Mouse (Mus musculus): ENCODE measurements at regions not wholly inside any gene's neighbourhood (a gene's known extent, or its start where the extent isn't known, plus 50 kb on each side); places are given as distances from the start of the nearest gene placed in this dataset.

GRCm38 (mm10) chr14:15273107-15273506 is 165.7 kb downstream of the Lrrc3b start:
- 37% methylated on average over 1 of the region's 1 CpGs for WGBS
- Histone ChIP-seq H3K9ac (ENCODE audit: low read length) (no peak overlapping the region), H3K9me3 (ENCODE audit: control insufficient read depth, low read length) (no peaks in the 10 kb centered on the region), H3K36me3 (ENCODE audit: control insufficient read depth, insufficient read depth, low read length) (no peaks in the 10 kb centered on the region), H3K4me2 (replicated peaks; ENCODE audit: low read depth) (no peak overlapping the region), H3K4me3 (ENCODE audit: low read depth, low read length) (no peak overlapping the region), H3K27me3 (ENCODE audit: control insufficient read depth, insufficient read depth, low read length) (no peaks in the 10 kb centered on the region), H3K4me1 (replicated peaks; ENCODE audit: control insufficient read depth, insufficient read depth) (no peaks in the 10 kb centered on the region), H3K27ac (replicated peaks) (no peak overlapping the region)
- TF ChIP-seq EP300 (optimal IDR thresholded peaks at IDR 0.05) (no peak), CTCF (IDR thresholded peaks at IDR 0.05; ENCODE audit: low read depth) (no peak)
- no peak for DNase-seq (ENCODE audit: low spot score)
- ATAC-seq (ENCODE audit: low FRiP score, low TSS enrichment) = no peak

GRCm38 (mm10) chr14:15272364-15272763 is 166.4 kb downstream of the Lrrc3b start:
- ATAC-seq (ENCODE audit: low FRiP score, low TSS enrichment) (no peak), DNase-seq (ENCODE audit: low spot score) (no peak)
- H3K4me1 ChIP-seq (replicated peaks; ENCODE audit: control insufficient read depth, insufficient read depth) = no peaks in the 10 kb centered on the region
- H3K9me3 ChIP-seq (ENCODE audit: control insufficient read depth, low read length) = no peaks in the 10 kb centered on the region
- no peak overlapping the region for H3K4me2 ChIP-seq (replicated peaks; ENCODE audit: low read depth)
- H3K4me3 ChIP-seq (ENCODE audit: low read depth, low read length) = no peak overlapping the region
- WGBS = 86% methylated on average over 1 of the region's 1 CpGs
- no peak overlapping the region for H3K27ac ChIP-seq (replicated peaks)
- TF ChIP-seq EP300 (optimal IDR thresholded peaks at IDR 0.05) = no peak
- no peak for TF ChIP-seq CTCF (IDR thresholded peaks at IDR 0.05; ENCODE audit: low read depth)
- H3K9ac ChIP-seq (ENCODE audit: low read length) = no peak overlapping the region
- H3K27me3 ChIP-seq (ENCODE audit: control insufficient read depth, insufficient read depth, low read length) = no peaks in the 10 kb centered on the region
- no peaks in the 10 kb centered on the region for H3K36me3 ChIP-seq (ENCODE audit: control insufficient read depth, insufficient read depth, low read length)

GRCm38 (mm10) chr14:15266287-15266686 is 172.5 kb downstream of the Lrrc3b start:
- Histone ChIP-seq H3K9me3 (ENCODE audit: control insufficient read depth, low read length) (no peaks in the 10 kb centered on the region), H3K4me2 (replicated peaks; ENCODE audit: low read depth) (no peak overlapping the region), H3K9ac (ENCODE audit: low read length) (no peak overlapping the region), H3K27me3 (ENCODE audit: control insufficient read depth, insufficient read depth, low read length) (no peaks in the 10 kb centered on the region), H3K4me1 (replicated peaks; ENCODE audit: control insufficient read depth, insufficient read depth) (no peaks in the 10 kb centered on the region), H3K27ac (replicated peaks) (no peak overlapping the region), H3K36me3 (ENCODE audit: control insufficient read depth, insufficient read depth, low read length) (no peaks in the 10 kb centered on the region), H3K4me3 (ENCODE audit: low read depth, low read length) (no peak overlapping the region)
- DNase-seq (ENCODE audit: low spot score) (no peak), ATAC-seq (ENCODE audit: low FRiP score, low TSS enrichment) (no peak)
- 76% methylated on average over 1 of the region's 1 CpGs for WGBS
- TF ChIP-seq CTCF (IDR thresholded peaks at IDR 0.05; ENCODE audit: low read depth) = peak; percentile 48
- TF ChIP-seq EP300 (optimal IDR thresholded peaks at IDR 0.05) = no peak

- no peak overlapping the region for H3K9ac ChIP-seq (ENCODE audit: low read length)
- H3K9me3 ChIP-seq (ENCODE audit: control insufficient read depth, low read length) = no peaks in the 10 kb centered on the region
- TF ChIP-seq CTCF (IDR thresholded peaks at IDR 0.05; ENCODE audit: low read depth) (no peak), EP300 (optimal IDR thresholded peaks at IDR 0.05) (no peak)
- no peaks in the 10 kb centered on the region for H3K36me3 ChIP-seq (ENCODE audit: control insufficient read depth, insufficient read depth, low read length)
- H3K4me3 ChIP-seq (ENCODE audit: low read depth, low read length) = no peak overlapping the region
- WGBS = 69% methylated on average over 2 of the region's 2 CpGs
- H3K27me3 ChIP-seq (ENCODE audit: control insufficient read depth, insufficient read depth, low read length) = no peaks in the 10 kb centered on the region
- DNase-seq (ENCODE audit: low spot score) = no peak
- no peak overlapping the region for H3K4me2 ChIP-seq (replicated peaks; ENCODE audit: low read depth)
- no peak for ATAC-seq (ENCODE audit: low FRiP score, low TSS enrichment)
- H3K27ac ChIP-seq (replicated peaks) = no peak overlapping the region
- H3K4me1 ChIP-seq (replicated peaks; ENCODE audit: control insufficient read depth, insufficient read depth) = no peaks in the 10 kb centered on the region
Measured at GRCm38 (mm10) chr14:15262996-15263395, 175.8 kb downstream of the Lrrc3b start.

GRCm38 (mm10) chr14:15255729-15256128 is 183.1 kb downstream of the Lrrc3b start:
- no peak for TF ChIP-seq EP300 (optimal IDR thresholded peaks at IDR 0.05)
- TF ChIP-seq CTCF (IDR thresholded peaks at IDR 0.05; ENCODE audit: low read depth) = no peak
- H3K9ac ChIP-seq (ENCODE audit: low read length) = no peak overlapping the region

GRCm38 (mm10) chr14:15205626-15206025 is 233.2 kb downstream of the Lrrc3b start:
- Histone ChIP-seq H3K9ac (ENCODE audit: low read length) (no peak overlapping the region), H3K9me3 (ENCODE audit: control insufficient read depth, low read length) (no peaks in the 10 kb centered on the region), H3K4me1 (replicated peaks; ENCODE audit: control insufficient read depth, insufficient read depth) (no peaks in the 10 kb centered on the region), H3K27me3 (ENCODE audit: control insufficient read depth, insufficient read depth, low read length) (no peaks in the 10 kb centered on the region), H3K27ac (replicated peaks) (no peak overlapping the region), H3K36me3 (ENCODE audit: control insufficient read depth, insufficient read depth, low read length) (no peaks in the 10 kb centered on the region), H3K4me2 (replicated peaks; ENCODE audit: low read depth) (no peak overlapping the region), H3K4me3 (ENCODE audit: low read depth, low read length) (no peak overlapping the region)
- ATAC-seq (ENCODE audit: low FRiP score, low TSS enrichment) (no peak), DNase-seq (ENCODE audit: low spot score) (no peak)
- 54% methylated on average over 2 of the region's 2 CpGs for WGBS
- TF ChIP-seq EP300 (optimal IDR thresholded peaks at IDR 0.05) (no peak), CTCF (IDR thresholded peaks at IDR 0.05; ENCODE audit: low read depth) (no peak)

More at GRCm38 (mm10) chr14:15255729-15256128, 183.1 kb downstream of the Lrrc3b start:
- H3K4me2 ChIP-seq (replicated peaks; ENCODE audit: low read depth) = no peak overlapping the region
- H3K27me3 ChIP-seq (ENCODE audit: control insufficient read depth, insufficient read depth, low read length) = no peaks in the 10 kb centered on the region
- DNase-seq (ENCODE audit: low spot score) (no peak), ATAC-seq (ENCODE audit: low FRiP score, low TSS enrichment) (no peak)
- no peak overlapping the region for H3K4me3 ChIP-seq (ENCODE audit: low read depth, low read length)
- no peak overlapping the region for H3K27ac ChIP-seq (replicated peaks)
- H3K36me3 ChIP-seq (ENCODE audit: control insufficient read depth, insufficient read depth, low read length) = no peaks in the 10 kb centered on the region
- no peaks in the 10 kb centered on the region for H3K4me1 ChIP-seq (replicated peaks; ENCODE audit: control insufficient read depth, insufficient read depth)
- no peaks in the 10 kb centered on the region for H3K9me3 ChIP-seq (ENCODE audit: control insufficient read depth, low read length)
